Mouse (Mus musculus): ENCODE data around the gene Spred2. TPM values are rescaled to one million over a fixed set of nuclear protein-coding genes. Genes with fewer than 3 reads are reported as not detected.

Spred2 gene
- polyA plus RNA-seq, 1 experiment from 2014 or later = 8.5 TPM

DNA sequence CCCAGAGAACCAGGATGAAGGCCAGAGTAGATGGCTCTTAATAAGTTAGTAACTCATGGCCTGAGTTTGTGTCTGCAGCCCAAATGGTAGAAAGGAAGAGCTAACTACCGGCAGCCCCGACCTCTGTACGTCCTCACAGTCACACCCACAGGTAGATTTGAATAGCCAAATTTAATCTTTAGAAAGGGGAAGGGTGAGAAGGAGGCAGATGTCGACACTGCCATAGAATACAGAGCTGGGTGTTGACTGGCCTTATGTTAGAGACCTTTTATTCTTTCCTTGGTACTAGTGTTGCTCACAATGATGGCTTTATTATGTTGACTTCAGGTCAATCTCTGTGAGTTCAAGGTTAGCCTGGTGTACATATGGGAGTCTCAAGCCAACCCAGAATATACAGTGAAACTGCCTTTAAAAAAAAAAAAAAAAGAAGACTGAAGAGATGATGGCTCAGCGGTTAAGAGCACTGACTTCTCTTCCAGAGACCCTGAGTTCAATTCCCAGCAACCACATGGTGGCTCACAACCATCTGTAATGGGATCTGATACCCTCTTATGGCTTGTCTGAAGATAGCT lies 61.2 kb downstream of the Spred2 start:
- WGBS = 58% methylated on average over 5 of the region's 5 CpGs
- TF ChIP-seq CTCF (IDR thresholded peaks at IDR 0.05; ENCODE audit: low read depth) = no peak
- Histone ChIP-seq H3K4me2 (ENCODE audit: low read length) (no peak overlapping the region), H3K36me3 (ENCODE audit: insufficient read depth, low read length) (no peaks in the 10 kb centered on the region), H3K27me3 (ENCODE audit: insufficient read depth, low read length) (no peaks in the 10 kb centered on the region), H3K27ac (no peak overlapping the region), H3K4me3 (replicated peaks; ENCODE audit: low read depth, low read length) (no peak overlapping the region), H3K4me1 (replicated peaks; ENCODE audit: insufficient read depth, low read length) (peaks cover 37% of the 10 kb centered on the region), H3K9ac (ENCODE audit: low read depth, low read length) (no peak overlapping the region), H3K9me3 (replicated peaks; ENCODE audit: low read length) (no peaks in the 10 kb centered on the region)
- no peak for ATAC-seq (replicated peaks; ENCODE audit: low FRiP score, low read depth)
- DNase-seq (ENCODE audit: low spot score) = no peak

DNA sequence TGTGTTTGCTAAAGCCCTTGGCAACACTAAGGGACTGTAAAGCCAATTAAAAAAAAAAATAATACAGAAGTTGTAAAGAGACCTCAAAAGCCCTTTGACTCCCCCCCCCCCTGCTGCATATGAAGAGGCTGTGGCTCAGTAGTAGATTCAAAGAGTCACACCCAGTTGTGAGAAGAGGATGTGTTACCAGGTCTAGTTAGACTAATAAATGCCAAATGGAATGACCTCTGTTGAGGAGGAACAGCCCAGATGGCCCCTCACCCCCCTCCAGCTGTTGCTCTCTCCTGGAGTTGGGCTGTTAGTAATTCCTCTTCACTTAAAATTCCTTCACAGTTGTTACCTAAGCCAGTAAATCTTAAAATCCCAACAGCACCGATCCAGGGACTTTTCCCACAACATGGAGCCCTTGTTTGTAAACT lies 62.3 kb downstream of the Spred2 start:
- no peak overlapping the region for H3K9ac ChIP-seq (ENCODE audit: low read depth, low read length)
- no peaks in the 10 kb centered on the region for H3K27me3 ChIP-seq (ENCODE audit: insufficient read depth, low read length)
- H3K9me3 ChIP-seq (replicated peaks; ENCODE audit: low read length) = no peaks in the 10 kb centered on the region
- WGBS = 3% methylated on average over 1 of the region's 1 CpGs
- no peak for TF ChIP-seq CTCF (IDR thresholded peaks at IDR 0.05; ENCODE audit: low read depth)
- peaks cover 43% of the 10 kb centered on the region for H3K4me1 ChIP-seq (replicated peaks; ENCODE audit: insufficient read depth, low read length)
- peak overlapping the region; percentile 77 for H3K27ac ChIP-seq
- ATAC-seq (replicated peaks; ENCODE audit: low FRiP score, low read depth) (peak; percentile 29; the same call in 1 of the 2 replicates), DNase-seq (ENCODE audit: low spot score) (no peak)
- peak overlapping the region; percentile 11; the same call in 1 of the 2 replicates for H3K4me2 ChIP-seq (ENCODE audit: low read length)
- no peaks in the 10 kb centered on the region for H3K36me3 ChIP-seq (ENCODE audit: insufficient read depth, low read length)
- no peak overlapping the region for H3K4me3 ChIP-seq (replicated peaks; ENCODE audit: low read depth, low read length)

DNA sequence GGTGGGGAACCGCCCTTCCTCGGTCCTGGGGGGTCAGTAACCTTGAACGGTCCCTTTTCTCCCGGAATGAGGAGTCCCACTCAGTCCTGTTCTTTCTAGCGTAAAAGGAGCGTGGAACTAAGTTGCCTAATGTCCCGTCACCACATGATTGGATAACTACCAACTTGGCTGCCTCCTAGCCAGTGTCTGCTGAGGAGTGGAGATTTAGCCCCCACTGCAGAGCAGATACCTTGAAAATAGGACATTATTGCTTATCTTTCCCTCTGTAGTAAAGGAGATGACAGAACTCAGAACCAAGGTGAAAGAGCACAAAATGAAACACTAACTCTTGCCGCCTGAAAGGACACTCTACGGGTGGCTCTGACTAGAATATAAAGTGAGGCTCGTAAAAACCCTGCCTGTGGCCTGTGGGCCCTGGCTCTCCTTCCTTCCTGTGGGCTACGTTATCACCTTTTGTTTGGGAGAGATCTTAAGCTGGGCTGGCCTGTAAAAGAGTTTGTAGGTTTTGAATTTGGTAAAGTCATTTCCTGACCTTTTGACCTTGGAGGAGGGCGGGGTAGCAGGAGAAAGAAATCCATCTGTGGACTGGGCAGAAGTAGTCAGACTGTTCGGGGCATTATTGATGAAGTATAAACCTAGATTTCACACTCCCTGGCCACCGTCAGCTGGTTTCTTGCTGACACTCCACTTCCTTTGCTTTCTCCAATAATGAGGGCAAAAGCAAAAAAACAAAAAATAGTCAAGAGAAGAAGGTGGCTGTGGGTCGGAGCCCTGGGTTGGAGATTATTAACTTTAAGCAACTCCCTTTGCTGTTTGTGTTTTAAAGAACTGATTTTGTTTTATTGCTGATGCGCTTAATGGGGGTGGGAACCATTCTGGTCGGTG lies 62.9 kb downstream of the Spred2 start:
- Histone ChIP-seq H3K9me3 (replicated peaks; ENCODE audit: low read length) (no peaks in the 10 kb centered on the region), H3K4me3 (replicated peaks; ENCODE audit: low read depth, low read length) (no peak overlapping the region), H3K4me2 (ENCODE audit: low read length) (peak overlapping the region; percentile 11), H3K27ac (peak overlapping the region; percentile 77), H3K4me1 (replicated peaks; ENCODE audit: insufficient read depth, low read length) (peaks cover 49% of the 10 kb centered on the region), H3K9ac (ENCODE audit: low read depth, low read length) (no peak overlapping the region), H3K27me3 (ENCODE audit: insufficient read depth, low read length) (no peaks in the 10 kb centered on the region), H3K36me3 (ENCODE audit: insufficient read depth, low read length) (no peaks in the 10 kb centered on the region)
- WGBS = 18% methylated on average over 17 of the region's 17 CpGs
- TF ChIP-seq CTCF (IDR thresholded peaks at IDR 0.05; ENCODE audit: low read depth) = no peak
- peak; percentile 58 for DNase-seq (ENCODE audit: low spot score)
- ATAC-seq (replicated peaks; ENCODE audit: low FRiP score, low read depth) = peak; percentile 38; the same call in 1 of the 2 replicates

DNA sequence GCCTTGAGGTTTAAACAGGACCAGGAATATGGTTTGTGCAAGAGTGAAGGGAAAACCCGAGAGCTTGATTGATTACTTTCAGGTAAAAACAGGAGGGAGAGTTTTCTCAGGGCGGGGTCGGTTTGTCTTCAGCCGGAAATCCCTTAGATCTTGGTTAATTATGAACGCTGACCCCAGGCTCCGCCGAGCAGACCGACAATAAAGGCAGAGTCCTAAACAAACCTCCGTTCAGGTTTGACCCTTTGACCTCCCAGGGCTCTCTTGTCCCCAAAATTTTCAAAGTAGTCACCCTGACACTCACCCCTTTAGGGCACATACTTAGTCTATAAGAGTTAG lies 63.5 kb downstream of the Spred2 start:
- Histone ChIP-seq H3K27ac (peak overlapping the region; percentile 77), H3K4me2 (ENCODE audit: low read length) (no peak overlapping the region), H3K36me3 (ENCODE audit: insufficient read depth, low read length) (no peaks in the 10 kb centered on the region), H3K27me3 (ENCODE audit: insufficient read depth, low read length) (no peaks in the 10 kb centered on the region), H3K9me3 (replicated peaks; ENCODE audit: low read length) (no peaks in the 10 kb centered on the region), H3K4me1 (replicated peaks; ENCODE audit: insufficient read depth, low read length) (peaks cover 55% of the 10 kb centered on the region), H3K4me3 (replicated peaks; ENCODE audit: low read depth, low read length) (no peak overlapping the region), H3K9ac (ENCODE audit: low read depth, low read length) (no peak overlapping the region)
- WGBS = 13% methylated on average over 9 of the region's 9 CpGs
- TF ChIP-seq CTCF (IDR thresholded peaks at IDR 0.05; ENCODE audit: low read depth) = no peak
- ATAC-seq (replicated peaks; ENCODE audit: low FRiP score, low read depth) = no peak
- DNase-seq (ENCODE audit: low spot score) = peak; percentile 19

DNA sequence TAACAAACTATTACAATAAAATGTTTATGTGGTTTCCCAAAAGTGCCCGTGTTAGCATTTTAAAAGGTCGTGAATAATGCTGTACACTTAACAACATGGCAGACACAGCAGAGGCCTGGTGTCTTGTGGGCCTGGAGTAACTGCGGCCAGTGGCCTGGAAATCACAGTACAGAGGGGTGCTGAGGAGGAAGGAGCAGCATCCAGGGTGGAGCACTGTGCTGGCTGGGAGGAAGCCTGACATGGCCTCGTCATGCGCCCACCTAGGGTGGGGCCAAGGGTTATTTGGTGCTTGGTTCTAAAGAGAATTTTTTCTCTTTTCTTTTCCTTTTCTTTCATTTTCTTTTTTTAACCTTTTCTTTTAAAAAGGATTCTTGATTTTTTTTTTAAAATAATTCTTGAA lies 64.0 kb downstream of the Spred2 start:
- DNase-seq (ENCODE audit: low spot score) (no peak), ATAC-seq (replicated peaks; ENCODE audit: low FRiP score, low read depth) (no peak)
- Histone ChIP-seq H3K27me3 (ENCODE audit: insufficient read depth, low read length) (no peaks in the 10 kb centered on the region), H3K4me3 (replicated peaks; ENCODE audit: low read depth, low read length) (no peak overlapping the region), H3K4me1 (replicated peaks; ENCODE audit: insufficient read depth, low read length) (peaks cover 58% of the 10 kb centered on the region), H3K9me3 (replicated peaks; ENCODE audit: low read length) (no peaks in the 10 kb centered on the region), H3K27ac (no peak overlapping the region), H3K4me2 (ENCODE audit: low read length) (no peak overlapping the region), H3K36me3 (ENCODE audit: insufficient read depth, low read length) (no peaks in the 10 kb centered on the region), H3K9ac (ENCODE audit: low read depth, low read length) (no peak overlapping the region)
- WGBS = 44% methylated on average over 5 of the region's 5 CpGs
- TF ChIP-seq CTCF (IDR thresholded peaks at IDR 0.05; ENCODE audit: low read depth) = no peak

DNA sequence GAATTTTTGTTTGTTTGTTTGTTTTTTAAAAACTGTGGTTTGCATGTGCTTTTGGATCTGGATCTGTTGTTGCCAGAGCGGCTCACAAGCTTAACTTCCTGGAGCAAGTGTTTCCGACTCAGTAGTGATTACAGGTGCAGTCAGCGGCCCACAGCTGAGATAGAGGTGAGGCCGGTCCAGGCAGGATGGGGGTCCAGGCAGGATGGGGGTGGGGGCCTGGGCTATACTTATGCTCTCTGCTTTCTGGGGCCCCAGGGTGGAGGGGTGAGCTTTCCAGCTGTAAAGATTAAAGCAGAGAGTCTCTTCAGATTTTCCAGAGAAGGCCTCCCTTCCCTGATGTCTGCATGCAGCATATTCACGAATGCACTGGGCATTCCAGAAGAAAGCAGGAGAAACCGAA lies 64.5 kb downstream of the Spred2 start:
- WGBS = 53% methylated on average over 6 of the region's 6 CpGs
- no peak for TF ChIP-seq CTCF (IDR thresholded peaks at IDR 0.05; ENCODE audit: low read depth)
- Histone ChIP-seq H3K27me3 (ENCODE audit: insufficient read depth, low read length) (no peaks in the 10 kb centered on the region), H3K36me3 (ENCODE audit: insufficient read depth, low read length) (no peaks in the 10 kb centered on the region), H3K9me3 (replicated peaks; ENCODE audit: low read length) (no peaks in the 10 kb centered on the region), H3K4me3 (replicated peaks; ENCODE audit: low read depth, low read length) (no peak overlapping the region), H3K4me1 (replicated peaks; ENCODE audit: insufficient read depth, low read length) (peaks cover 57% of the 10 kb centered on the region), H3K9ac (ENCODE audit: low read depth, low read length) (0 out of 2 replicates have a peak overlapping the region, but pooled peaks have one; percentile 20), H3K4me2 (ENCODE audit: low read length) (no peak overlapping the region), H3K27ac (peak overlapping the region; percentile 70; the same call in 1 of the 2 replicates)
- no peak for ATAC-seq (replicated peaks; ENCODE audit: low FRiP score, low read depth)
- no peak for DNase-seq (ENCODE audit: low spot score)
